Mouse (Mus musculus) limb, embryonic 13.5 days (tissue): ENCODE results near the gene Tiam1. TPM values are rescaled to one million over a fixed set of nuclear protein-coding genes. Genes with fewer than 3 reads are reported as not detected.

ENCODE experiments used
- ATAC-seq: fragments of 200-750 bp; cut with Nextera tagmentation; 2 replicates; pipeline ENCODE4 v1.8.0; 2017; ENCODE audit warnings: low read depth, moderate number of reproducible peaks, moderate TSS enrichment; ENCODE audit not compliant: low FRiP score
- H3K27ac ChIP-seq: fragments of 300-500 bp; sonication (generic); 2 replicates; pipeline ENCODE4 v1.5.1; 2015; ENCODE audit warnings: inconsistent platforms, mild to moderate bottlenecking, moderate library complexity
- H3K27me3 ChIP-seq: fragments of 300-500 bp; sonication (generic); 2 replicates; pipeline ENCODE4 v1.6.1; 2015; ENCODE audit warnings: mild to moderate bottlenecking, inconsistent platforms
- H3K36me3 ChIP-seq: fragments of 300-500 bp; sonication (generic); 2 replicates; pipeline ENCODE4 v1.6.1; 2015; ENCODE audit warnings: inconsistent platforms, mild to moderate bottlenecking, moderate library complexity
- H3K4me1 ChIP-seq: fragments of 300-500 bp; sonication (generic); 2 replicates; pipeline ENCODE4 v1.6.1; 2015; ENCODE audit warnings: inconsistent platforms
- H3K4me2 ChIP-seq: fragments of 300-500 bp; sonication (generic); replicated peaks from 2 replicates; pipeline ENCODE4 v1.6.1; 2015; ENCODE audit warnings: inconsistent platforms, mild to moderate bottlenecking, moderate library complexity
- H3K4me3 ChIP-seq: fragments of 300-500 bp; sonication (generic); 2 replicates; pipeline ENCODE4 v1.5.1; 2015; ENCODE audit warnings: moderate library complexity, mild to moderate bottlenecking, inconsistent platforms
- H3K9ac ChIP-seq: fragments of 300-500 bp; sonication (generic); 2 replicates; pipeline ENCODE4 v1.6.1; 2015; ENCODE audit warnings: mild to moderate bottlenecking, inconsistent platforms
- H3K9me3 ChIP-seq: fragments of 300-500 bp; sonication (generic); 2 replicates; pipeline ENCODE4 v1.6.1; 2016; ENCODE audit warnings: inconsistent platforms
- WGBS: fragments of 180-500 bp; shearing (Covaris S2); methylation state at CpG from one replicate; pipeline ENCODE4 v1.1.7; 2015; 5-methylcytosine and 5-hydroxymethylcytosine counted together
- polyA plus RNA-seq: library from polyadenylated mRNA; unstranded; fragments of >200 nt; fragmentation: Nextera tagmentation; extraction: Ambion mirVana; gene quantifications from 2 replicates; pipeline ENCODE4 v1.2.1, GENCODE M21; 2015

Gene Tiam1
- polyA plus RNA-seq, 1 experiment from 2014 or later: 55.0 TPM

GRCm38 (mm10) chr16:89958030-89958429 is 185.5 kb downstream of the Tiam1 start:
- Histone ChIP-seq H3K9me3 (no peaks in the 10 kb centered on the region), H3K4me1 (peaks cover 61% of the 10 kb centered on the region), H3K9ac (no peak overlapping the region), H3K36me3 (peaks cover 18% of the 10 kb centered on the region), H3K27me3 (no peaks in the 10 kb centered on the region), H3K4me3 (peak overlapping the region; percentile 3; the same call in 1 of the 2 replicates), H3K27ac (no peak overlapping the region), H3K4me2 (peak overlapping the region; percentile 89; the same call in 1 of the 2 replicates)
- ATAC-seq: no peak
- WGBS: 43% methylated on average over 10 of the region's 10 CpGs

- Histone ChIP-seq H3K27ac (no peak overlapping the region), H3K9me3 (no peaks in the 10 kb centered on the region), H3K27me3 (no peaks in the 10 kb centered on the region), H3K4me1 (peaks cover 52% of the 10 kb centered on the region), H3K4me3 (no peak overlapping the region), H3K4me2 (no peak overlapping the region), H3K9ac (no peak overlapping the region), H3K36me3 (peaks cover 26% of the 10 kb centered on the region)
- ATAC-seq: no peak
- WGBS: 32% methylated on average over 8 of the region's 8 CpGs
These were observed 189.0 kb downstream of the Tiam1 start for GRCm38 (mm10) chr16:89954525-89954924.

DNA sequence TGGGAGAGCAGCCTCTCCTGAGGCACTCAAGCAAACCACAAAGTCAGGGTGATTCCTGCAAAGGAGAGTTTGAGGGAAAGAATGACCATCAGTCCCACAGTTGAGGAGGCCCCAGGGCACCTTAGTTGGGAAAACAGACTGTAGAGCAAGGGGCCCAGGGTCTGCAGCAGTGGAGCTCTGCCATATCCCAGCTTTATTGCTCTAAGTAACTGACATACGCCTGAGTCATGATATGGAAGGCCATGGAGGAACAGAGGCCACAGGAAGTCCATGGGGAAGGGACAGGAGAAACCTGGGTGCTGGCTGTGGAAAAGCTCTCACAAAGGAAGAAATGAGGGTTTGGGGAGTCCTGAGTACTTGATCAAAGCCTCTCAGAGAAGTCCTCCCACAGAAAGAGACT is 189.5 kb downstream of the Tiam1 start:
- H3K9me3 ChIP-seq: no peaks in the 10 kb centered on the region
- peak overlapping the region; percentile 39; the same call in 1 of the 2 replicates for H3K27ac ChIP-seq
- H3K9ac ChIP-seq: no peak overlapping the region
- H3K36me3 ChIP-seq: peaks cover 26% of the 10 kb centered on the region
- H3K4me2 ChIP-seq: no peak overlapping the region
- 62% methylated on average over 1 of the region's 1 CpGs for WGBS
- ATAC-seq: no peak
- no peaks in the 10 kb centered on the region for H3K27me3 ChIP-seq
- H3K4me1 ChIP-seq: peaks cover 48% of the 10 kb centered on the region
- no peak overlapping the region for H3K4me3 ChIP-seq

DNA sequence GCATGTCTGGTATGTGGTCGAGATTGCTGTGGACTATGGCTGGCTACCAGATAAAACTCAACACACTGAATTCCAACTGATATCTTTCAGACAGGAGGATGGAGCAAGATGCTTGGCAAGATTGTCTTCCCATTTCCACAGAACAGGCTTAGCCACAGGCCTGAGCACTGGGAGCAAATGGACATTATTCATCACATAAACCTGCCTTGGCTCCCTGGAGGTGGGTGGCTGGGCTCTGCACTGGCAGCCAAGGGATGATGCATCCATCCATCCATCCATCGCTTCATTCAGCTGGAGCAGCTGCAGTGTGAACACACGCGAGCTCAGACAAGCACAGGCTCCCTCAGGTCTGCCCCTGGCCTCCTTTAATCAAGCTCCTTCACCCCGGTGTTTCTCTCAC is 190.7 kb downstream of the Tiam1 start:
- no peak for ATAC-seq
- Histone ChIP-seq H3K9me3 (no peaks in the 10 kb centered on the region), H3K4me2 (no peak overlapping the region), H3K9ac (no peak overlapping the region), H3K27me3 (no peaks in the 10 kb centered on the region), H3K27ac (no peak overlapping the region), H3K4me1 (peaks cover 42% of the 10 kb centered on the region), H3K36me3 (peaks cover 26% of the 10 kb centered on the region), H3K4me3 (no peak overlapping the region)
- 83% methylated on average over 5 of the region's 5 CpGs for WGBS

DNA sequence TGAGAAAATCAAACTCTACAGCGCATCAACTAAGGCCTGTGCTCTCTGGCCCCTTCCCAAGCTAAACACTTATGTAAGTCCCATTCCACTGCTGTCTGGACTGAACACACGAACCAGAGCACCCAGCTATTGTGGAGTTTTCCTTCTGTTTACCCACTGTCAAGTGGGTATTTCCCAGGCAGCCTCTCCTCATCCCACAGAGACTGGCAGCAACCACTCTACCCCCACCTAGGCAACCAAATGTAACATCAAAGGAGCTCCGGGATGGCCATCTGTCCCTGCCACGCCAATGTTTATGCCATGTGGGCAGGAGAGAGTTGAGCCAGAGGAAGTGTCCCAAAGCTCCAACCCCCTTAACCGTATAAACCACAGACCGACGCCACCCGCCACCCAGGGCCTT is 192.8 kb downstream of the Tiam1 start:
- peaks cover 25% of the 10 kb centered on the region for H3K36me3 ChIP-seq
- no peak for ATAC-seq
- 51% methylated on average over 8 of the region's 8 CpGs for WGBS

GRCm38 (mm10) chr16:89950251-89950650 is 193.3 kb downstream of the Tiam1 start:
- Histone ChIP-seq H3K27me3 (no peaks in the 10 kb centered on the region), H3K9me3 (no peaks in the 10 kb centered on the region), H3K4me1 (peaks cover 51% of the 10 kb centered on the region), H3K27ac (peak overlapping the region; percentile 6; the same call in 1 of the 2 replicates), H3K4me2 (no peak overlapping the region), H3K9ac (no peak overlapping the region), H3K36me3 (peaks cover 20% of the 10 kb centered on the region), H3K4me3 (no peak overlapping the region)
- ATAC-seq: no peak
- WGBS: 84% methylated on average over 6 of the region's 6 CpGs

More for the DNA sequence above, 192.8 kb downstream of the Tiam1 start:
- Histone ChIP-seq H3K4me3 (no peak overlapping the region), H3K4me1 (peaks cover 45% of the 10 kb centered on the region), H3K27me3 (no peaks in the 10 kb centered on the region), H3K4me2 (no peak overlapping the region), H3K27ac (no peak overlapping the region), H3K9me3 (no peaks in the 10 kb centered on the region), H3K9ac (no peak overlapping the region)

GRCm38 (mm10) chr16:89948040-89948439 is 195.5 kb downstream of the Tiam1 start:
- Histone ChIP-seq H3K27ac (no peak overlapping the region), H3K4me3 (no peak overlapping the region), H3K4me1 (peaks cover 58% of the 10 kb centered on the region), H3K4me2 (no peak overlapping the region), H3K27me3 (no peaks in the 10 kb centered on the region), H3K36me3 (peaks cover 8% of the 10 kb centered on the region), H3K9me3 (no peaks in the 10 kb centered on the region), H3K9ac (no peak overlapping the region)
- 75% methylated on average over 1 of the region's 1 CpGs for WGBS
- no peak for ATAC-seq

- H3K27me3 ChIP-seq: no peaks in the 10 kb centered on the region
- H3K36me3 ChIP-seq: no peaks in the 10 kb centered on the region
- H3K4me3 ChIP-seq: no peak overlapping the region
- H3K4me2 ChIP-seq: no peak overlapping the region
- H3K9me3 ChIP-seq: no peaks in the 10 kb centered on the region
- peaks cover 64% of the 10 kb centered on the region for H3K4me1 ChIP-seq
- 84% methylated on average over 11 of the region's 11 CpGs for WGBS
- no peak overlapping the region for H3K9ac ChIP-seq
- H3K27ac ChIP-seq: no peak overlapping the region
- ATAC-seq: no peak
These were observed 196.8 kb downstream of the Tiam1 start for GRCm38 (mm10) chr16:89946816-89947215.

- Histone ChIP-seq H3K27me3 (no peaks in the 10 kb centered on the region), H3K36me3 (no peaks in the 10 kb centered on the region), H3K4me1 (peaks cover 56% of the 10 kb centered on the region), H3K9me3 (no peaks in the 10 kb centered on the region), H3K4me3 (peak overlapping the region; percentile 8; the same call in 1 of the 2 replicates), H3K4me2 (peak overlapping the region; percentile 47), H3K9ac (peak overlapping the region; percentile 35; the same call in 1 of the 2 replicates), H3K27ac (peak overlapping the region; percentile 48)
- peak; percentile 62 for ATAC-seq
- WGBS: 11% methylated on average over 19 of the region's 19 CpGs
These were observed 198.8 kb downstream of the Tiam1 start for GRCm38 (mm10) chr16:89944604-89945283.

DNA sequence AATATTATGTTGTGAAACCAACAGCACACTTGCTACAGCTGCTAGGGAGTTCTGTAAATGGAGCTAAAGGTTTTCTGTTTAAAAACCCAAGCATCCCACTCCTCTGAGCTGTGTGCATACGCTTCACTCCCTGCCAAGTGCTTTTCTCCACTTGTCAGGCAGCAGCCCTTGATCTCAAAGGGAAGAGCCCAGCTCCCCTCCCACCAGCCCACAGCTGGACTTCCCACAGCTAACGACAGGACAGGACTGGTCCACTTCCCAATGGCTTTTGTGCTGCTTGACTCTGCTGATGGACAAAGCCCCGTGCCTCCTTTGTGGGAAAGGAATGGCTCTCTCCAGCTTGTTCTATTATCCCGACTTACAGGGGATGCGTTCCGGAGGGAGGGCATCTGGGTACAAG is 199.5 kb downstream of the Tiam1 start:
- Histone ChIP-seq H3K9me3 (no peaks in the 10 kb centered on the region), H3K27ac (peak overlapping the region; percentile 48; the same call in 1 of the 2 replicates), H3K4me3 (no peak overlapping the region), H3K4me2 (peak overlapping the region; percentile 47), H3K36me3 (no peaks in the 10 kb centered on the region), H3K27me3 (no peaks in the 10 kb centered on the region), H3K4me1 (peaks cover 61% of the 10 kb centered on the region), H3K9ac (no peak overlapping the region; the same call in 1 of the 2 replicates)
- ATAC-seq: no peak
- WGBS: 20% methylated on average over 6 of the region's 6 CpGs

DNA sequence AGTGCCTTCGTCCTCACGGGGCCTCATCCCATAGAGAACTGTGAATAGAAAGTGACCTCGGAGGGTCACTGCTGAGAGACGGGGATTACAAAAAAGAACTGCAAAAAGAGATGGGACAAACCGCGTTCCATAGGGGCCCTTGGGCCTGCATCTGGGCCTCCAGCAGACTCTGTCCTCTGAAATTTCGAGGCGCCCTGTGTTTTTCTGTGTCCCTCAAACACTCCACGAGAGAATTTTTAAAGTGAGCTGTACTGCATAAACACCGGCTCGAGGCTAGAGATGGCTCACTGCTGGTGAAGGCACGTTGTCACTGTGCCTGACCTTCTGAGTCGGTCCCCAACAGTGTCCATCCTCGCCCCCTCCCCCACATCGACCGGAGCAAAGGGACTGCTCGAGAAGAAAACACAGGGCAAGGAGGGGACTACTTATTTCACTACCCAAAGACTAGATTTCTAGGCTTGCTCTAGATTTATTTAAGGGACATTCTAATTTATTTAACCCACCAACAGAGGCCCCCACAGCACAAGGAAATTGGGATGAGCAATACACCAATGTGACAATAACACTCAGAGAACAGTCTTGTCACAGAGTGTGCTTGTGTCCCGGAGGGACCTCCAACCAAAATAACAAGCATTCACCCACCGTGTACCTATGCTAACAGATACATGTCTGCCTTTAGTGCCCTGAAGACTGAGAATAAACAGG is 200.2 kb downstream of the Tiam1 start:
- no peaks in the 10 kb centered on the region for H3K36me3 ChIP-seq
- no peak overlapping the region for H3K9ac ChIP-seq
- no peaks in the 10 kb centered on the region for H3K9me3 ChIP-seq
- H3K4me2 ChIP-seq: peak overlapping the region; percentile 47; the same call in 1 of the 2 replicates
- 41% methylated on average over 19 of the region's 19 CpGs for WGBS
- no peak overlapping the region for H3K4me3 ChIP-seq
- H3K27me3 ChIP-seq: no peaks in the 10 kb centered on the region
- no peak overlapping the region for H3K27ac ChIP-seq
- no peak for ATAC-seq
- peaks cover 65% of the 10 kb centered on the region for H3K4me1 ChIP-seq

GRCm38 (mm10) chr16:89940696-89941095 is 202.9 kb downstream of the Tiam1 start:
- no peaks in the 10 kb centered on the region for H3K9me3 ChIP-seq
- H3K27ac ChIP-seq: no peak overlapping the region
- no peak for ATAC-seq
- WGBS: 86% methylated on average over 8 of the region's 8 CpGs
- H3K4me2 ChIP-seq: no peak overlapping the region
- H3K27me3 ChIP-seq: no peaks in the 10 kb centered on the region
- H3K36me3 ChIP-seq: no peaks in the 10 kb centered on the region
- H3K4me3 ChIP-seq: no peak overlapping the region
- no peak overlapping the region for H3K9ac ChIP-seq
- peaks cover 50% of the 10 kb centered on the region for H3K4me1 ChIP-seq
